Mouse (Mus musculus) liver, adult 2 months (tissue): Measurements from ENCODE around the gene Atp5g2.

ENCODE experiments used
- CTCF ChIP-seq: fragments of 200-500 bp; IDR thresholded peaks from 2 replicates; pipeline ENCODE4 v1.5.1; 2011; ENCODE audit warnings: low read depth, low read length, control low read depth
- POLR2A ChIP-seq: fragments of 200-500 bp; IDR thresholded peaks from 2 replicates; pipeline ENCODE4 v1.6.1; 2011; ENCODE audit warnings: low read length, control low read depth; ENCODE audit not compliant: insufficient read depth; ENCODE audit errors: extremely low read depth

DNA sequence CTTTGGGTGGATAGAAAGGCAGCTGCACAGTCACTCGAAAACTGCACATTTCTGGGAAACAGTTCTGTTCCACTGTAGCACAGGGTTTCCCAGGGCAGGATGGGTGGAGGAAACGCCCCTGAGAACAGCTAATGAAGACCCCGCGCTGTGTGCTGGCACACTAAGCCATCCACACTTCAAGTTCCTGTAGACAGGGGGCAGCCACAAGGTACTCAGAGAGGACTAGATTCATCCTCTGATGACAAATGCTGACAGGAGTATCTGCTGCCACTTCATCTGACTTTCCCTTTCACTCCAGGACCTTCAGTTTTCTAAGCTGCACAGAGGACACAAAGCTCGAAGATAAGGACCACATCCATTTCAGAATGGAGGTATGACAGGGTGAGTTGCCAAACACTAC lies 32.7 kb upstream of the Atp5g2 start:
- TF ChIP-seq CTCF, result no peak
- no peak for TF ChIP-seq POLR2A
